Mouse (Mus musculus) hindbrain, embryonic 15.5 days (tissue): Measurements from ENCODE around the gene Atp5g2. TPM values are rescaled to one million over a fixed set of nuclear protein-coding genes. Genes with fewer than 3 reads are reported as not detected.

Source experiments
- ATAC-seq: fragments of 200-750 bp; cut with Nextera tagmentation; 2 replicates; pipeline ENCODE4 v1.8.0; 2017; ENCODE audit warnings: low read depth, moderate number of reproducible peaks, moderate TSS enrichment; ENCODE audit not compliant: low FRiP score
- H3K27ac ChIP-seq: fragments of 300-500 bp; sonication (generic); replicated peaks from 2 replicates; pipeline ENCODE4 v1.5.1; 2015; ENCODE audit warnings: mild to moderate bottlenecking, inconsistent platforms
- H3K27me3 ChIP-seq: fragments of 300-500 bp; sonication (generic); 2 replicates; pipeline ENCODE4 v1.6.1; 2015; ENCODE audit warnings: control low read depth, inconsistent platforms
- H3K36me3 ChIP-seq: fragments of 300-500 bp; sonication (generic); 2 replicates; pipeline ENCODE4 v1.6.1; 2015; ENCODE audit warnings: control low read depth, inconsistent platforms
- H3K4me1 ChIP-seq: fragments of 300-500 bp; sonication (generic); replicated peaks from 2 replicates; pipeline ENCODE4 v1.6.1; 2015; ENCODE audit warnings: control low read depth, inconsistent platforms
- H3K4me2 ChIP-seq: fragments of 300-500 bp; sonication (generic); 2 replicates; pipeline ENCODE4 v1.6.1; 2015; ENCODE audit warnings: moderate library complexity, mild to moderate bottlenecking, inconsistent platforms
- H3K4me3 ChIP-seq: fragments of 300-500 bp; sonication (generic); 2 replicates; pipeline ENCODE4 v1.5.1; 2015; ENCODE audit warnings: mild to moderate bottlenecking, inconsistent platforms
- H3K9ac ChIP-seq: fragments of 300-500 bp; sonication (generic); 2 replicates; pipeline ENCODE4 v1.6.1; 2015; ENCODE audit warnings: inconsistent platforms
- H3K9me3 ChIP-seq: fragments of 300-500 bp; sonication (generic); 2 replicates; pipeline ENCODE4 v1.6.1; 2016; ENCODE audit warnings: control low read depth, inconsistent platforms
- WGBS: fragments of 180-500 bp; shearing (Covaris S2); methylation state at CpG from one replicate; pipeline ENCODE4 v1.1.7; 2015; 5-methylcytosine and 5-hydroxymethylcytosine counted together
- polyA plus RNA-seq: library from polyadenylated mRNA; unstranded; fragments of >200 nt; fragmentation: Nextera tagmentation; extraction: Ambion mirVana; gene quantifications from 2 replicates; pipeline ENCODE4 v1.2.1, GENCODE M21; 2015

Atp5g2 gene
- polyA plus RNA-seq, 1 experiment from 2014 or later, result 51.0 TPM

DNA sequence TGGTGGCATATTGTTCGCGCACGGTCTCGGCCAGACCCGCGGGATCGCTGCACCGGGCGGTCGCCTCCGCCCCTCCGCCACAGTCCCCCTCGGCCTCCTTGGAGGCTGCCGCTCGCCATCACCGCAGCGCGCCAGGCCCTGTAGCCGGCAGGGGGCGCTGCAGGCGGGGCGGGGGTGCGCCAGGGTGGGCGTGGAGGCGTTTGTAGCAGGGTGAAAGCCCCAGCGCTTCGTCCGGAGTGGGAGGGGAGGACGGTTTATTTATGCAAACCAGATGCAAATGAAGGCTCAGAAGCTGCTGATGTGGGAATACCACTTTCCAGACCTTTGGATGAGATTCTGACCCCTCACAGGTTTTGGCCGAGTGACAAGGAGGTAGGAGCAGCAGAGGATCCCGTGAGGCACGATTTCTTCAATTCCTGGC, 20.8 kb upstream of the Atp5g2 start:
- H3K9me3 ChIP-seq, result no peaks in the 10 kb centered on the region
- H3K27me3 ChIP-seq, result peaks cover 46% of the 10 kb centered on the region
- ATAC-seq, result peak; percentile 76
- peak overlapping the region; percentile 44 for H3K4me3 ChIP-seq
- no peaks in the 10 kb centered on the region for H3K36me3 ChIP-seq
- WGBS, result under 1% methylated on average over 32 of the region's 32 CpGs
- peaks cover 33% of the 10 kb centered on the region for H3K4me1 ChIP-seq
- H3K27ac ChIP-seq, result peak overlapping the region; percentile 83
- H3K9ac ChIP-seq, result peak overlapping the region; percentile 69
- H3K4me2 ChIP-seq, result peak overlapping the region; percentile 75

DNA sequence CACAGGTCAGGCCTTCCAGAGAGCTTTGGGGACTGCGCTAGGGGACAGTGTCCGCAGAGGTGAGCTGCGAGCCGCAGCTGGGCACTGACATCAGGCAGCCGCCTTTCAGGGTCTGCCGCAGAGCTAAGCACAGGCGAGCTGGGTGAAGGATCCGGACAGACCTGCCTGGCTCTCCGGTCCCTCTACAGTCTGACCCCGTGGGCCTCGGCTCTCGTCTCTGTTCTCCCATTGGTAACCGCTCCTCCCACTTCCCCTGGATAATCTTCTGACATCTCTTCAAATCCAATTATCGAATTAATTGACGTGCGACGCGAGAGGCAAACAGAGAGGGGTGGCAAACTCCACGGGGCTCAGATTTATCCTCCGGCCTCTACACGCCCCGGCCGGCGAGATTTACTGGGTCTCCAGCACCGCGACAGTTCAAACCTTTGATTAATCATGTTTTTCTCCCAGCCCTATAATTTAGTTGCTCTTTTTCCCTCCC, 20.2 kb upstream of the Atp5g2 start:
- Histone ChIP-seq H3K4me1 (peaks cover 33% of the 10 kb centered on the region), H3K27ac (peak overlapping the region; percentile 83), H3K27me3 (peaks cover 41% of the 10 kb centered on the region), H3K4me3 (peak overlapping the region; percentile 44), H3K9me3 (no peaks in the 10 kb centered on the region), H3K36me3 (no peaks in the 10 kb centered on the region), H3K9ac (peak overlapping the region; percentile 69), H3K4me2 (peak overlapping the region; percentile 75)
- WGBS, result 1% methylated on average over 26 of the region's 26 CpGs
- ATAC-seq, result peak; percentile 40; the same call in 1 of the 2 replicates

DNA sequence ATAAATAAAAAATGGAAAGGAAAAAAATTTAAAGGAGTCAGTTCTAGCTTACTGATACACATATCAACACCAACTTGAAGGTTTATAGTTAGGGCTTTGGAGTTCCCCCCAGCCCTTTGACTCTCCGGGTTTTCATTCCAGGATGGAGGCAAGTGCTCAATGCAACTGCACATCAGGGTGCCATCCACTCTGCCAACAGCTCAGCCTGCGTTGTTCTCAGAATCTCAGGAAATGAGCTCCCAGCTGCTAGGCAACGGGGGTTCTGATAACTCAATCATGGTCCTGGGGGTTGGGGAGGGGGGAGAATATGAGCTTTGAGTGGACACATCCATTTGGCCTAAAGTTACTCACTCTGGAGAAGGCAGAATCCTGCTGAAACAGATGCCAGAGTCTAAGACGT, 13.6 kb upstream of the Atp5g2 start:
- ATAC-seq, result peak; percentile 53; the same call in 1 of the 2 replicates
- Histone ChIP-seq H3K9me3 (no peaks in the 10 kb centered on the region), H3K36me3 (no peaks in the 10 kb centered on the region), H3K4me3 (no peak overlapping the region), H3K27ac (no peak overlapping the region), H3K4me2 (no peak overlapping the region), H3K9ac (no peak overlapping the region), H3K27me3 (peaks cover 12% of the 10 kb centered on the region), H3K4me1 (peaks cover 11% of the 10 kb centered on the region)
- WGBS, result 6% methylated on average over 4 of the region's 4 CpGs

DNA sequence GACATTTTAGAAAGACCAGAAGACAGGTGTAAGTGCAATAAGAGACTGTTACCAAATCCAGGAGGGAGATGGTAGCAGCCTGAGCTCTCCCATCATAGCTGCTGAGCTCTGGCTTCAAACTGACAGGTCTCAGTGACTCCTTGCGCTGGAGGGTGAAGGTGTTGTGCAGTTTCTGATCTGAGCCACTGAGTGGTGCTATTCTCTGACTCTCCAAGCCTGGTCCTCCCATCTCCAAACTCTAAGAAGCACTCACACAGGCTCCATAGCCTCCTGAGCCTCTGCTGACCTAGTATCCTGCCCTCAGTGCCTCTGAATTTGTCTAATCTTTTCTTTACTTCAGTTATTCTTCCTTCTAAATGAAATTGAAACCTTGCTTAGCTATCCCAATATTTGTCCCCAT, 11.5 kb upstream of the Atp5g2 start:
- WGBS, result 31% methylated on average over 1 of the region's 1 CpGs

DNA sequence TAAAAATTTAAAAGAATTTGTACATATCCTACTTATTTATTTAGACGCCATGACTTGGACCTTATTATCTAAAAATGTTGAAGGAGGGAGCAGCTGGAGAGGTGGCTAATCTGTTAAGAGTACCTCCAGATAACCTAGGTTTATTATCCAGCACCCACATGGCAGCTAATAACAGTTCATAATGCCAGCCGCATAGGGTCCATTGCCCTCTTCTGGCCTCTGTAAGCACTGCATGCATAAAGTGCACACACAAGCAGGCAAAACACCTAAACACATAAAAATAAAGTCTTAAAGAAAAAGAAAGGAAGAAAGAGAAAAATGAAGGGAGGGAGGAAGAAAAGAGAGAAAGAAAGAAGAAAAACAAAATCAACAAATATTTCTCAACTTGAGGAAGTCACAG, 4.2 kb upstream of the Atp5g2 start:
- Histone ChIP-seq H3K9ac (no peak overlapping the region), H3K4me3 (no peak overlapping the region), H3K4me2 (no peak overlapping the region), H3K4me1 (peaks cover 24% of the 10 kb centered on the region), H3K27me3 (no peaks in the 10 kb centered on the region), H3K36me3 (no peaks in the 10 kb centered on the region), H3K9me3 (no peaks in the 10 kb centered on the region), H3K27ac (no peak overlapping the region)
- ATAC-seq, result no peak
- WGBS, result 90% methylated on average over 2 of the region's 2 CpGs

More for the DNA sequence above, 11.5 kb upstream of the Atp5g2 start:
- H3K36me3 ChIP-seq, result no peaks in the 10 kb centered on the region
- H3K4me3 ChIP-seq, result no peak overlapping the region
- no peak overlapping the region for H3K27ac ChIP-seq
- ATAC-seq, result no peak
- no peak overlapping the region for H3K4me2 ChIP-seq
- no peaks in the 10 kb centered on the region for H3K9me3 ChIP-seq
- H3K4me1 ChIP-seq, result peaks cover 11% of the 10 kb centered on the region
- 0 out of 2 replicates have a peak, but pooled peaks cover 4% of the 10 kb centered on the region for H3K27me3 ChIP-seq
- H3K9ac ChIP-seq, result no peak overlapping the region

DNA sequence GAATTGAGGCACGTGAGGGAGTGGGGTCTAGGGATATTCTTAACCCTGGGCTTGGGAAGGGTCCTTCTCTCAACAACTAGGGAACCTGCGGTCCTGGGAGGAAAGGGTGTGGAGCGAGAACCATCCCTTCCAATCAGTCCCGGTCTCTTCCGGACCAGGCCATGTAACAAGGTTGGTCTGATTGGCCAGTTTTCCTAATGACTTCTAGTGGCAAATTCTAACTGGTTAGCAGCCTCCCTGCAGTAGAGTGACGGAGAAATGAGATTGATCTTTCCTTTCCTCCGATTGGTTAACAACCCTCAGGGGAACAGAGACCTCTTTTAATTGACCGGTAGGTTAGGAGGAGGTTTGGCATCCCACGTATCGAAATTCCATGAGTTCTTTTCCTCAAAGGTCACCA, 1.4 kb upstream of the Atp5g2 start:
- peak overlapping the region; percentile 98 for H3K27ac ChIP-seq
- peak; percentile 68 for ATAC-seq
- H3K4me3 ChIP-seq, result peak overlapping the region; percentile 27
- peak overlapping the region; percentile 74 for H3K4me2 ChIP-seq
- 0 out of 2 replicates have a peak, but pooled peaks cover 2% of the 10 kb centered on the region for H3K36me3 ChIP-seq
- peaks cover 38% of the 10 kb centered on the region for H3K4me1 ChIP-seq
- peak overlapping the region; percentile 18; the same call in 1 of the 2 replicates for H3K9ac ChIP-seq
- H3K27me3 ChIP-seq, result no peaks in the 10 kb centered on the region
- 2% methylated on average over 10 of the region's 10 CpGs for WGBS
- no peaks in the 10 kb centered on the region for H3K9me3 ChIP-seq

DNA sequence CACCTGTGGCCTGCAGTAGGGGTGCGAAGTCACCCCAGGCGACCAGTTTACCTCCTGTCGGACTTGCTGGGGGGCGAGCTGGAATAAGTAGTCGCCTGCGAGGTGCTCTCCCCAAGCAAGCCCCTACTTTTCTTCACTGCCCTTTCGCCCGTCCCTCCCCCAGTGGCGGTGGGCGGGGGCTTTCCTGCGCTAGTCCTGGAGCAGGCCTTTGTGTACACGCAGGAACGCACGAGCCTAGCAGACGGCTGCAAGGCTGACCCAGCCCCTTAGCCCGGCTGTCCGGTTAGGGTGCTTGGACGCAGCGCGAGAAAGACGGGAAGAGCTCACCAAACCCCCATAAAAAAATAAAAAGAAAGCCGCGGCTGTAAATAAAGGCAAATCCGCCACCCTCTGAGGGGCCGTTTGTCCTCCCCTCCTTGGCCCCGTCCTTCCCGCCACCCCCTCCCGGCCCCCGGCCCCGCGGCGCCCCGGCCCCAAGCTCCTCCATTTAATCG, 384 bp downstream of the Atp5g2 start:
- peak overlapping the region; percentile 45 for H3K4me3 ChIP-seq
- H3K4me2 ChIP-seq, result peak overlapping the region; percentile 74
- peaks cover 38% of the 10 kb centered on the region for H3K4me1 ChIP-seq
- peak; percentile 62 for ATAC-seq
- H3K27me3 ChIP-seq, result no peaks in the 10 kb centered on the region
- H3K36me3 ChIP-seq, result peaks cover 6% of the 10 kb centered on the region
- peak overlapping the region; percentile 98 for H3K27ac ChIP-seq
- peak overlapping the region; percentile 59 for H3K9ac ChIP-seq
- 0% methylated on average over 31 of the region's 34 CpGs for WGBS
- H3K9me3 ChIP-seq, result no peaks in the 10 kb centered on the region

DNA sequence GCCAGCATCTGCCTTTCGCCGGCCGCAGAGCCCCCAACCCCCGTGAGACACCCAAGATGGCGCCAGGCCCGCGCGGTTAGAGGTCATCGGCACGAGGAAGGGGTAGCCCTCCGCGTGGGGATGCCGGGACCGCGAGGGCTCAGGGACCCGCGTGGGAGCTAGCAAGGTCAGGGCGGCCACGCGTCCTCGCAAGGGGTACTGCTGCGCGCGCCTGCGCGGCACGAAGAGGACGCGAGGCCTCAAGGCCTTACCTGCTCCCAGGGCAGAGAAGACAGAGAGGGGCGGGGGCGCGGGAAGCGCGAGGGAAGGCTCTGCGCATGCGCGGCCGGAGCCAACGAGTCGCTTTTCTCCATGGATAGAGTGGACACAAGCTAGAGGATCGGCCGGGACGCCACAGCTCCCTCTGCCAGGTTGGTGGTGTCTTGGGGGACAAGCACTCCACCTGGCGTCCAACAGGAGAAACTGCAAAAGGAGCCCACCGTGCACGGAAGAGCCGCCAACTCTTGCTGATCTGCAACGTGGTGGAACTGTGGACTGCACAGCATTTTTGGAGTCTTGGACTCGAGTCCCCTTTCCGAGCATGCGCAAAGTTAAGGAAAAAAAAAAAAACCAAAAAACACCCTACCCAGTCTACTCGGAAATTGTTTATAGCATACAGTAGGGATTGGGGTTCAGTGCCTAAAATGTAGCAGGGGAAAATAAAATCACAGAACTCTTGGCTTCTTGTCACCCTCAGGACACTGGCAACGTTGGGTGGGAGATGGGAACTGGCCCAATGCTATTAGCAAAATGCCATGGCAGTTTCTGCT, 1.2 kb downstream of the Atp5g2 start:
- Histone ChIP-seq H3K27me3 (no peaks in the 10 kb centered on the region), H3K36me3 (peaks cover 11% of the 10 kb centered on the region), H3K4me1 (peaks cover 38% of the 10 kb centered on the region), H3K4me2 (peak overlapping the region; percentile 78), H3K9me3 (no peaks in the 10 kb centered on the region), H3K27ac (peak overlapping the region; percentile 98), H3K4me3 (peak overlapping the region; percentile 62), H3K9ac (peak overlapping the region; percentile 84)
- peak; percentile 92 for ATAC-seq
- WGBS, result under 1% methylated on average over 51 of the region's 53 CpGs

DNA sequence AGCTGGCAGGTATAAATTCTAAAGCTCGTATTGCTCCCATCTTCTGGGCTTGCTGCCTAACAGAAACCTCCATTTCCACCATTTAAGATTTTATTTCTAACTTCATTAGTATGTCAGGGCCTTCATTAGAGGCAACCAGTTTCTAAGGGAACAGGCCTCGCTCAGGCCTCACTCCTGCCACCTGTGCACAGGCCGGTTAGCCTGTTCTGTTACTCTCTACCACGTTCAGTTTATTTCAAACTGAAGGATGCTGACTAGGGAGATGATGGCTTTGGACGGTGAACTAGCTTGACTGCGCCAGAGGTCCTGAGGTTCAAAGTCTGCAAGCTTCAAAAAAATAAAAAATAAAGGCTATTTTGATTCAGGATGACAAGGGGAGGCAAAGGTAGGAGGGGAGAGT, 1.9 kb downstream of the Atp5g2 start:
- H3K4me3 ChIP-seq, result peak overlapping the region; percentile 62
- no peak for ATAC-seq
- H3K4me1 ChIP-seq, result peaks cover 38% of the 10 kb centered on the region
- peak overlapping the region; percentile 93 for H3K27ac ChIP-seq
- peak overlapping the region; percentile 78 for H3K4me2 ChIP-seq
- WGBS, result 9% methylated on average over 6 of the region's 6 CpGs
- peak overlapping the region; percentile 84 for H3K9ac ChIP-seq
- H3K9me3 ChIP-seq, result no peaks in the 10 kb centered on the region
- H3K36me3 ChIP-seq, result peaks cover 14% of the 10 kb centered on the region
- H3K27me3 ChIP-seq, result no peaks in the 10 kb centered on the region

DNA sequence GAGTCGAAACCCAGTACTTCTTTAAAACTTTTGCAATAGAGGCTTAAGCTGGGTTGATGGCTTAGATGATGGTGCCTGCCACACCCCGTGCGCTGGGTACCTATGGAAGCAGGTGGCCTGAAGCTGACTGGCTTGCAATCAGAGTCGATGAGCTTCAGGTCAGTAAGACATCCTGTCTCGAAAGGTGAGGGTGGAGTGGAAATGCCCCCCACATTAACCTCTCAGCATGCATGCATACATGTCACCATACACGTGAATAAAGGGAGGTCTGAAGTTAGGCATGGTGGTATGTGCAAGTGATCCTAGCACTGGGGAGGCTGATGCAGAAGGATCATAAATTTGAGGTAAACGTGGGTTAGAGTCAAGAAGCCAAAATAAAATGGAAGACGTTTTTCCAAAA, 2.6 kb downstream of the Atp5g2 start:
- Histone ChIP-seq H3K9me3 (no peaks in the 10 kb centered on the region), H3K27ac (no peak overlapping the region), H3K9ac (no peak overlapping the region), H3K27me3 (no peaks in the 10 kb centered on the region), H3K36me3 (peaks cover 19% of the 10 kb centered on the region), H3K4me1 (peaks cover 38% of the 10 kb centered on the region), H3K4me3 (no peak overlapping the region), H3K4me2 (peak overlapping the region; percentile 78; the same call in 1 of the 2 replicates)
- no peak for ATAC-seq
- 85% methylated on average over 8 of the region's 8 CpGs for WGBS

DNA sequence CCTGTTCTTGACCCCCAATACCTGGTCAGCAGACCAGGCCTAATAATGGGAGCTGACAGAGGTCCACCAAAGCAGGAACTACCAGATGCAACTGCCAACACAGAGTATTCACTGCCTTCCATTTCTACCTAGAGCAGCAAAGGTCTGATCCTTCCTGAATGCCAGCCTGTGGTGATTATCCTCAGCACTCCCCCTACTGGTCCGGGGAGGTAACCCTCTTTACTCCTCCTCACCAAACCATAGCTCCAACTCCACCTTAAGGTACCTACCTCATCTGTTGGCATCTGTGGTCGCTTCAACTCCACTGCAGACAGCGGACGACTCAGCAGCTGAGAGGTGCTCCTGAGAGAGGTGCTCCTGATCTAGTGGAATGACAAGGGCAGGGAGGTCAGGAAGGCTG, 6.7 kb downstream of the Atp5g2 start:
- no peak for ATAC-seq
- Histone ChIP-seq H3K27ac (no peak overlapping the region), H3K4me3 (no peak overlapping the region), H3K9me3 (no peaks in the 10 kb centered on the region), H3K9ac (no peak overlapping the region), H3K4me2 (no peak overlapping the region), H3K4me1 (peaks cover 12% of the 10 kb centered on the region), H3K36me3 (peaks cover 47% of the 10 kb centered on the region), H3K27me3 (no peaks in the 10 kb centered on the region)
- WGBS, result 55% methylated on average over 4 of the region's 4 CpGs

DNA sequence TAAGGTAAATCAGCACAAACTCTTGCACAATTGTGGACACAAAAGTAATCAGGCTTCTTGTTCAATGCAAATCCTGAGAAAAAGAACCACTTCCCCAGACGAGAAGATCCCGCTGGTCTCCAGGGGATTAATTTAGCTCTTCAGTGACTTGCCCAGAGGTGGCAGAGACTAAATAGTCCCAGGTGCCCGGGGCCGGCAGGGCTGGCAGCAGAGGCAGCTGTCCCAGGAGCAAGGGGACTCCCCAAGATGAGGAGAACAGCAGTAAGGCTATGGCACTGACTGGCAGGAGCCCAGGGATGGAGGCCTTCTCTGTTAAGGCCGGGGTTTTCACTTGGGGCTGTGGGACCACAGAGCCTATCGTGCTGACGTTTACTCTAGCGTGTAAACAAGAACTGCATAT, 8.3 kb downstream of the Atp5g2 start:
- H3K27me3 ChIP-seq, result no peaks in the 10 kb centered on the region
- H3K36me3 ChIP-seq, result peaks cover 47% of the 10 kb centered on the region
- no peak overlapping the region for H3K4me3 ChIP-seq
- H3K9ac ChIP-seq, result no peak overlapping the region
- H3K27ac ChIP-seq, result no peak overlapping the region
- H3K4me2 ChIP-seq, result no peak overlapping the region
- no peaks in the 10 kb centered on the region for H3K4me1 ChIP-seq
- no peak for ATAC-seq
- H3K9me3 ChIP-seq, result no peaks in the 10 kb centered on the region
- WGBS, result 91% methylated on average over 8 of the region's 8 CpGs
